Mouse (Mus musculus): Measurements from ENCODE around the gene Ube2k. TPM values are rescaled to one million over a fixed set of nuclear protein-coding genes. Genes with fewer than 3 reads are reported as not detected.

Ube2k gene
- 165 and 167 TPM in 2 replicates for polyA plus RNA-seq (2015; fragmentation: Nextera tagmentation; extraction: Ambion mirVana)

- Histone ChIP-seq H3K9ac (peak within 1 kb of the TSS; percentile 99), H3K27me3 (no peaks in the 10 kb centered on the region), H3K4me2 (peak within 1 kb of the TSS; percentile 65), H3K36me3 (no peaks in the 10 kb centered on the region), H3K4me1 (peaks cover 10% of the 10 kb centered on the region), H3K9me3 (no peaks in the 10 kb centered on the region), H3K27ac (peak within 1 kb of the TSS; percentile 99), H3K4me3 (peak within 1 kb of the TSS; percentile 92)
- peak; percentile 98 for ATAC-seq (ENCODE audit: borderline replicate concordance, extremely low read depth, low FRiP score, low TSS enrichment)
- WGBS: under 1% methylated on average over 63 of the region's 66 CpGs
These were observed at the start of gene Ube2k, which contains the start of gene Smim14 for GRCm38 (mm10) chr5:65536751-65537419. Gene Ube2k, plus strand, starts transcription at chr5:65537233. Gene Smim14, minus strand, starts transcription at chr5:65537184.

GRCm38 (mm10) chr5:65487381-65487780 lies 49.7 kb upstream of the Ube2k start:
- H3K4me3 ChIP-seq: no peak overlapping the region
- 78% methylated on average over 10 of the region's 10 CpGs for WGBS
- no peaks in the 10 kb centered on the region for H3K36me3 ChIP-seq
- no peak overlapping the region for H3K9ac ChIP-seq
- no peaks in the 10 kb centered on the region for H3K9me3 ChIP-seq
- ATAC-seq (ENCODE audit: borderline replicate concordance, extremely low read depth, low FRiP score, low TSS enrichment): no peak
- no peak overlapping the region for H3K27ac ChIP-seq
- H3K27me3 ChIP-seq: no peaks in the 10 kb centered on the region
- H3K4me2 ChIP-seq: no peak overlapping the region
- H3K4me1 ChIP-seq: peaks cover 31% of the 10 kb centered on the region

GRCm38 (mm10) chr5:65488725-65489124 lies 48.3 kb upstream of the Ube2k start:
- Histone ChIP-seq H3K36me3 (no peaks in the 10 kb centered on the region), H3K27me3 (no peaks in the 10 kb centered on the region), H3K4me1 (peaks cover 35% of the 10 kb centered on the region), H3K27ac (no peak overlapping the region), H3K9me3 (no peaks in the 10 kb centered on the region), H3K9ac (no peak overlapping the region), H3K4me3 (no peak overlapping the region), H3K4me2 (no peak overlapping the region)
- no peak for ATAC-seq (ENCODE audit: borderline replicate concordance, extremely low read depth, low FRiP score, low TSS enrichment)
- WGBS: 84% methylated on average over 7 of the region's 7 CpGs

- no peak for ATAC-seq (ENCODE audit: borderline replicate concordance, extremely low read depth, low FRiP score, low TSS enrichment)
- WGBS: 44% methylated on average over 4 of the region's 4 CpGs
- Histone ChIP-seq H3K9ac (no peak overlapping the region), H3K27me3 (no peaks in the 10 kb centered on the region), H3K9me3 (no peaks in the 10 kb centered on the region), H3K36me3 (no peaks in the 10 kb centered on the region), H3K4me3 (no peak overlapping the region), H3K4me1 (peaks cover 35% of the 10 kb centered on the region), H3K4me2 (no peak overlapping the region), H3K27ac (no peak overlapping the region)
These were observed 47.2 kb upstream of the Ube2k start for GRCm38 (mm10) chr5:65489830-65490229.

GRCm38 (mm10) chr5:65491767-65492715 lies 45.0 kb upstream of the Ube2k start:
- peak overlapping the region; percentile 81 for H3K4me2 ChIP-seq
- peak overlapping the region; percentile 87 for H3K4me3 ChIP-seq
- under 1% methylated on average over 56 of the region's 57 CpGs for WGBS
- H3K36me3 ChIP-seq: no peaks in the 10 kb centered on the region
- no peaks in the 10 kb centered on the region for H3K27me3 ChIP-seq
- peak; percentile 87 for ATAC-seq (ENCODE audit: borderline replicate concordance, extremely low read depth, low FRiP score, low TSS enrichment)
- peak overlapping the region; percentile 85 for H3K9ac ChIP-seq
- H3K27ac ChIP-seq: peak overlapping the region; percentile 96
- H3K4me1 ChIP-seq: peaks cover 32% of the 10 kb centered on the region
- H3K9me3 ChIP-seq: no peaks in the 10 kb centered on the region

GRCm38 (mm10) chr5:65492716-65493531 lies 44.1 kb upstream of the Ube2k start, which contains the start of gene Gm43552:
Gene Gm43552, minus strand, starts transcription at chr5:65492833.
- peak within 1 kb of the TSS; percentile 81 for H3K4me2 ChIP-seq
- no peaks in the 10 kb centered on the region for H3K27me3 ChIP-seq
- peaks cover 32% of the 10 kb centered on the region for H3K4me1 ChIP-seq
- no peaks in the 10 kb centered on the region for H3K36me3 ChIP-seq
- H3K9ac ChIP-seq: peak within 1 kb of the TSS; percentile 85
- H3K27ac ChIP-seq: peak within 1 kb of the TSS; percentile 96
- under 1% methylated on average over 65 of the region's 69 CpGs for WGBS
- H3K4me3 ChIP-seq: peak within 1 kb of the TSS; percentile 87
- peak; percentile 99 for ATAC-seq (ENCODE audit: borderline replicate concordance, extremely low read depth, low FRiP score, low TSS enrichment)
- no peaks in the 10 kb centered on the region for H3K9me3 ChIP-seq

- Histone ChIP-seq H3K36me3 (no peaks in the 10 kb centered on the region), H3K9me3 (no peaks in the 10 kb centered on the region), H3K4me1 (no peaks in the 10 kb centered on the region), H3K27ac (no peak overlapping the region), H3K27me3 (no peaks in the 10 kb centered on the region), H3K9ac (no peak overlapping the region), H3K4me2 (no peak overlapping the region), H3K4me3 (no peak overlapping the region)
- WGBS: 73% methylated on average over 7 of the region's 7 CpGs
- no peak for ATAC-seq (ENCODE audit: borderline replicate concordance, extremely low read depth, low FRiP score, low TSS enrichment)
These were observed 36.8 kb upstream of the Ube2k start for GRCm38 (mm10) chr5:65500231-65500630.

GRCm38 (mm10) chr5:65501407-65501806 lies 35.6 kb upstream of the Ube2k start:
- no peak for ATAC-seq (ENCODE audit: borderline replicate concordance, extremely low read depth, low FRiP score, low TSS enrichment)
- 60% methylated on average over 9 of the region's 9 CpGs for WGBS
- no peaks in the 10 kb centered on the region for H3K27me3 ChIP-seq
- H3K27ac ChIP-seq: no peak overlapping the region
- no peaks in the 10 kb centered on the region for H3K36me3 ChIP-seq
- no peaks in the 10 kb centered on the region for H3K9me3 ChIP-seq
- H3K4me3 ChIP-seq: no peak overlapping the region
- no peak overlapping the region for H3K4me2 ChIP-seq
- H3K4me1 ChIP-seq: no peaks in the 10 kb centered on the region
- no peak overlapping the region for H3K9ac ChIP-seq

- Histone ChIP-seq H3K9me3 (no peaks in the 10 kb centered on the region), H3K9ac (no peak overlapping the region), H3K36me3 (no peaks in the 10 kb centered on the region), H3K27me3 (no peaks in the 10 kb centered on the region), H3K27ac (no peak overlapping the region), H3K4me1 (no peaks in the 10 kb centered on the region), H3K4me2 (peak overlapping the region; percentile 44), H3K4me3 (no peak overlapping the region)
- 10% methylated on average over 8 of the region's 8 CpGs for WGBS
- no peak for ATAC-seq (ENCODE audit: borderline replicate concordance, extremely low read depth, low FRiP score, low TSS enrichment)
These were observed 31.2 kb upstream of the Ube2k start for GRCm38 (mm10) chr5:65505786-65506185.

GRCm38 (mm10) chr5:65508395-65508794 lies 28.6 kb upstream of the Ube2k start:
- Histone ChIP-seq H3K27me3 (no peaks in the 10 kb centered on the region), H3K9me3 (no peaks in the 10 kb centered on the region), H3K9ac (no peak overlapping the region), H3K27ac (no peak overlapping the region), H3K4me1 (no peaks in the 10 kb centered on the region), H3K36me3 (no peaks in the 10 kb centered on the region), H3K4me3 (no peak overlapping the region), H3K4me2 (no peak overlapping the region)
- 73% methylated on average over 8 of the region's 8 CpGs for WGBS
- no peak for ATAC-seq (ENCODE audit: borderline replicate concordance, extremely low read depth, low FRiP score, low TSS enrichment)

GRCm38 (mm10) chr5:65513506-65513905 lies 23.5 kb upstream of the Ube2k start:
- no peak for ATAC-seq (ENCODE audit: borderline replicate concordance, extremely low read depth, low FRiP score, low TSS enrichment)
- 68% methylated on average over 3 of the region's 3 CpGs for WGBS
- H3K9ac ChIP-seq: no peak overlapping the region
- H3K27ac ChIP-seq: no peak overlapping the region
- H3K4me2 ChIP-seq: no peak overlapping the region
- H3K9me3 ChIP-seq: no peaks in the 10 kb centered on the region
- H3K4me1 ChIP-seq: peaks cover 12% of the 10 kb centered on the region; the same call in 1 of the 2 replicates
- no peaks in the 10 kb centered on the region for H3K36me3 ChIP-seq
- no peak overlapping the region for H3K4me3 ChIP-seq
- no peaks in the 10 kb centered on the region for H3K27me3 ChIP-seq

Measured in lung, embryonic 15.5 days (tissue).